In genomic region chr13:119648891-119649698, GRCm38 (mm10) we compare ENCODE assay signal across 10 mouse cellular contexts. TPM values are rescaled to one million over a fixed set of nuclear protein-coding genes. Genes with fewer than 3 reads are reported as not detected.
DNase-seq lines count a peak whose midpoint lies in the region; ATAC-seq and TF ChIP-seq lines count a peak whose summit lies in the region.
"Had no signal": no experiment of that assay in that cellular context is flagged by ENCODE, and none has a peak within 500 bp of the region (broad histone marks: within the 10 kb centered on the region; RNA-seq: fewer than 3 reads in every experiment).

No protein-coding gene starts in this region.

- no peak for DNase-seq in limb, embryonic 14.5 days (ENCODE audit: low spot score)
- no peak for DNase-seq in limb, embryonic 10.5 days (ENCODE audit: low spot score)
- DNase-seq in forebrain, embryonic 14.5 days (ENCODE audit: low spot score) = peak; percentile 53
- DNase-seq in layer of hippocampus, adult 8-10 months (ENCODE audit: low spot score in 2 of 2) = peak; percentile 39 to 50
- peak; percentile 68 to 69 for DNase-seq in right cerebral cortex, adult 2 months (ENCODE audit: low spot score in 2 of 2)
- DNase-seq in embryo, embryonic 10.5 days (ENCODE audit: low spot score) = no peak
- DNase-seq in spleen, postnatal 14 days (ENCODE audit: low spot score in 2 of 2) = no peak
- DNase-seq in adipocyte (ENCODE audit: low spot score) = no peak
- DNase-seq: cerebellum, adult 9-10 months had no signal

- no peak for TF ChIP-seq POLR2A in limb, embryonic 14.5 days (IDR thresholded peaks at IDR 0.05; ENCODE audit: borderline replicate concordance, extremely low read depth, insufficient read depth, insufficient read length)

- H3K27me3 ChIP-seq in limb, embryonic 14.5 days (ENCODE audit: control insufficient read depth, insufficient read depth, low read length) = no peaks in the 10 kb centered on the region
- H3K27me3 ChIP-seq in limb, embryonic 10.5 days (ENCODE audit: low read depth, poor library complexity, severe bottlenecking) = no peaks in the 10 kb centered on the region
- H3K27me3 ChIP-seq in forebrain, embryonic 14.5 days (replicated peaks; ENCODE audit: control insufficient read depth, insufficient read depth, low read length) = no peaks in the 10 kb centered on the region
- H3K27me3 ChIP-seq: liver, embryonic 12.5 days had no signal

- no peaks in the 10 kb centered on the region for H3K4me1 ChIP-seq in limb, embryonic 14.5 days (ENCODE audit: control insufficient read depth, insufficient read depth, low read length)
- H3K4me1 ChIP-seq in limb, embryonic 10.5 days = no peaks in the 10 kb centered on the region
- no peaks in the 10 kb centered on the region for H3K4me1 ChIP-seq in forebrain, embryonic 14.5 days (ENCODE audit: control insufficient read depth, insufficient read depth, low read length)
- H3K4me1 ChIP-seq: liver, embryonic 12.5 days had no signal

- H3K9me3 ChIP-seq in limb, embryonic 14.5 days (ENCODE audit: control insufficient read depth, low read length) = no peaks in the 10 kb centered on the region
- H3K9me3 ChIP-seq in limb, embryonic 10.5 days (replicated peaks) = no peaks in the 10 kb centered on the region
- H3K9me3 ChIP-seq in forebrain, embryonic 14.5 days (replicated peaks; ENCODE audit: control insufficient read depth, low read length) = no peaks in the 10 kb centered on the region
- H3K9me3 ChIP-seq: liver, embryonic 12.5 days had no signal

- 0 out of 2 replicates have a peak overlapping the region, but pooled peaks have one; percentile 8 for H3K9ac ChIP-seq in limb, embryonic 14.5 days (ENCODE audit: low read depth, low read length, severe bottlenecking)
- H3K9ac ChIP-seq in forebrain, embryonic 14.5 days (ENCODE audit: low read length) = peak overlapping the region; percentile 26
- H3K9ac ChIP-seq: liver, embryonic 12.5 days had no signal

- no peak overlapping the region for H3K27ac ChIP-seq in limb, embryonic 14.5 days (replicated peaks; ENCODE audit: low read depth, low read length)
- no peak overlapping the region for H3K27ac ChIP-seq in limb, embryonic 10.5 days
- peak overlapping the region; percentile 29; the same call in 1 of the 2 replicates for H3K27ac ChIP-seq in forebrain, embryonic 14.5 days (ENCODE audit: low read depth, low read length)
- H3K27ac ChIP-seq: liver, embryonic 12.5 days had no signal

- no peak overlapping the region for H3K4me2 ChIP-seq in limb, embryonic 14.5 days (replicated peaks; ENCODE audit: low read depth, low read length, severe bottlenecking)
- H3K4me2 ChIP-seq in forebrain, embryonic 14.5 days (ENCODE audit: low read length) = peak overlapping the region; percentile 13; the same call in 1 of the 2 replicates
- H3K4me2 ChIP-seq: liver, embryonic 12.5 days had no signal

- 62% methylated on average over 15 of the region's 15 CpGs for WGBS in limb, embryonic 14.5 days
- WGBS in limb, embryonic 10.5 days = 77% methylated on average over 15 of the region's 15 CpGs
- 51% methylated on average over 15 of the region's 15 CpGs for WGBS in forebrain, embryonic 14.5 days

- ATAC-seq in limb, embryonic 14.5 days (ENCODE audit: low FRiP score, low read depth) = no peak
- peak; percentile 48; the same call in 1 of the 2 replicates for ATAC-seq in forebrain, embryonic 14.5 days
- ATAC-seq: liver, embryonic 12.5 days had no signal

- no peaks in the 10 kb centered on the region for H3K36me3 ChIP-seq in limb, embryonic 14.5 days (ENCODE audit: control insufficient read depth, insufficient read depth, low read length)
- no peaks in the 10 kb centered on the region for H3K36me3 ChIP-seq in limb, embryonic 10.5 days
- no peaks in the 10 kb centered on the region for H3K36me3 ChIP-seq in forebrain, embryonic 14.5 days (ENCODE audit: control insufficient read depth, insufficient read depth, low read length)
- H3K36me3 ChIP-seq: liver, embryonic 12.5 days had no signal

- H3K4me3 ChIP-seq in limb, embryonic 14.5 days (replicated peaks; ENCODE audit: low read length) = no peak overlapping the region
- no peak overlapping the region for H3K4me3 ChIP-seq in limb, embryonic 10.5 days
- H3K4me3 ChIP-seq in forebrain, embryonic 14.5 days (ENCODE audit: low read depth, low read length) = no peak overlapping the region
- H3K4me3 ChIP-seq: liver, embryonic 12.5 days had no signal

RNA-seq across cellular contexts. Expression of gene Ccl28, which starts 25.5 kb away (rescaled TPM):
- polyA plus RNA-seq in limb, embryonic 14.5 days (2012; rRNA removed) = 0.18 and 0.23 TPM in 2 replicates
- polyA plus RNA-seq in limb, embryonic 14.5 days (2014; fragmentation: Nextera tagmentation; extraction: Ambion mirVana) = 0.07 TPM in 1 of 2 replicates, not detected in the other
- 0.05 and 0.10 TPM in 2 replicates for polyA plus RNA-seq in limb, embryonic 10.5 days (2016; fragmentation: Nextera tagmentation; extraction: Ambion mirVana)
- 0.14 and 0.31 TPM in 2 replicates for polyA plus RNA-seq in forebrain, embryonic 14.5 days (2014; fragmentation: Nextera tagmentation; extraction: Ambion mirVana)
- total RNA-seq in layer of hippocampus, adult 8-10 months (2022) = 1 to 10 TPM; 1.3 to 2.2 (median 1.7) TPM
- polyA plus RNA-seq: liver, embryonic 12.5 days had no signal

RNA-seq across cellular contexts. Expression of gene Hmgcs1, which starts 41.1 kb away (rescaled TPM):
- 84.0 and 93.0 TPM in 2 replicates for polyA plus RNA-seq in limb, embryonic 14.5 days (2012; rRNA removed)
- 118 and 135 TPM in 2 replicates for polyA plus RNA-seq in limb, embryonic 14.5 days (2014; fragmentation: Nextera tagmentation; extraction: Ambion mirVana)
- polyA plus RNA-seq in limb, embryonic 10.5 days (2016; fragmentation: Nextera tagmentation; extraction: Ambion mirVana) = 195 and 225 TPM in 2 replicates
- 311 and 398 TPM in 2 replicates for polyA plus RNA-seq in forebrain, embryonic 14.5 days (2014; fragmentation: Nextera tagmentation; extraction: Ambion mirVana)
- 100 to 1,000 TPM; 196 to 290 (median 240) TPM for total RNA-seq in layer of hippocampus, adult 8-10 months (2022)

Comparison
In these comparisons a context has a peak if more than half of its experiments do, and no peak if none do; other contexts are left out.
1. DNase-seq: peak in forebrain, embryonic 14.5 days (single experiment), layer of hippocampus, adult 8-10 months (2 of 2) and right cerebral cortex, adult 2 months (2 of 2); none in limb, embryonic 14.5 days (single experiment), limb, embryonic 10.5 days (single experiment), embryo, embryonic 10.5 days (single experiment), spleen, postnatal 14 days (0 of 2) and adipocyte (single experiment).